ENCODE assay signal across 12 mouse cellular contexts in genomic region chr6:65651376-65651775, GRCm38 (mm10). TPM values are rescaled to one million over a fixed set of nuclear protein-coding genes. Genes with fewer than 3 reads are reported as not detected.
DNase-seq lines count a peak whose midpoint lies in the region; ATAC-seq and TF ChIP-seq lines count a peak whose summit lies in the region.
"Had no signal": no experiment of that assay in that cellular context is flagged by ENCODE, and none has a peak within 500 bp of the region (broad histone marks: within the 10 kb centered on the region; RNA-seq: fewer than 3 reads in every experiment).

No protein-coding gene starts in this region.

- no peak overlapping the region for H3K4me3 ChIP-seq in heart, postnatal 0 days (ENCODE audit: low read depth, low read length)
- no peak overlapping the region for H3K4me3 ChIP-seq in lung, postnatal 0 days (ENCODE audit: low read depth, low read length)
- H3K4me3 ChIP-seq: neural tube, embryonic 13.5 days had no signal

- TF ChIP-seq CTCF in heart, postnatal 0 days (IDR thresholded peaks at IDR 0.05; ENCODE audit: low read depth): peak; percentile 64
- peak; percentile 66 for TF ChIP-seq CTCF in lung, postnatal 0 days (IDR thresholded peaks at IDR 0.05)

- no peak overlapping the region for H3K27ac ChIP-seq in heart, postnatal 0 days (ENCODE audit: low read depth)
- no peak overlapping the region for H3K27ac ChIP-seq in lung, postnatal 0 days (ENCODE audit: low read length)
- H3K27ac ChIP-seq: neural tube, embryonic 13.5 days had no signal

- H3K9ac ChIP-seq in heart, postnatal 0 days (replicated peaks; ENCODE audit: low read depth, low read length): no peak overlapping the region
- H3K9ac ChIP-seq in lung, postnatal 0 days (replicated peaks; ENCODE audit: low read depth): no peak overlapping the region
- H3K9ac ChIP-seq: neural tube, embryonic 13.5 days had no signal

- ATAC-seq in heart, postnatal 0 days (ENCODE audit: insufficient read depth, low read depth): no peak
- no peak for ATAC-seq in lung, postnatal 0 days

- WGBS in heart, postnatal 0 days: 42% methylated on average over 4 of the region's 4 CpGs
- WGBS in lung, postnatal 0 days: 12% methylated on average over 4 of the region's 4 CpGs

- intact Hi-C loops in gastrocnemius, postnatal 36 days (cut with DNase I): loop anchor here (5.0 kb wide), 2 partner anchors 816 to 881 kb away; no protein-coding TSS in a partner anchor

- H3K4me1 ChIP-seq in heart, postnatal 0 days (ENCODE audit: control insufficient read depth, insufficient read depth): no peaks in the 10 kb centered on the region
- H3K4me1 ChIP-seq in lung, postnatal 0 days (ENCODE audit: insufficient read depth, low read depth, low read length): no peaks in the 10 kb centered on the region
- H3K4me1 ChIP-seq: neural tube, embryonic 13.5 days had no signal

- no peaks in the 10 kb centered on the region for H3K36me3 ChIP-seq in heart, postnatal 0 days (replicated peaks; ENCODE audit: control insufficient read depth, insufficient read depth, low read length)
- H3K36me3 ChIP-seq in lung, postnatal 0 days (ENCODE audit: insufficient read depth, low read length): no peaks in the 10 kb centered on the region
- H3K36me3 ChIP-seq: neural tube, embryonic 13.5 days had no signal

- TF ChIP-seq EP300 in heart, postnatal 0 days (IDR thresholded peaks at IDR 0.05; ENCODE audit: low read depth): no peak
- no peak for TF ChIP-seq EP300 in lung, postnatal 0 days (IDR thresholded peaks at IDR 0.05)

- H3K9me3 ChIP-seq in heart, postnatal 0 days (replicated peaks; ENCODE audit: control insufficient read depth, low read length): no peaks in the 10 kb centered on the region
- H3K9me3 ChIP-seq in lung, postnatal 0 days (ENCODE audit: low read length): no peaks in the 10 kb centered on the region
- H3K9me3 ChIP-seq: neural tube, embryonic 13.5 days had no signal

- H3K27me3 ChIP-seq in heart, postnatal 0 days (ENCODE audit: control insufficient read depth, insufficient read depth, low read length): no peaks in the 10 kb centered on the region
- H3K27me3 ChIP-seq in lung, postnatal 0 days (replicated peaks; ENCODE audit: insufficient read depth, low read length): no peaks in the 10 kb centered on the region
- H3K27me3 ChIP-seq: neural tube, embryonic 13.5 days had no signal

- DNase-seq in heart, postnatal 0 days (ENCODE audit: low spot score): peak; percentile 70
- no peak for DNase-seq in heart, postnatal 4 days
- DNase-seq in lung, postnatal 0 days (ENCODE audit: low spot score): peak; percentile 80
- no peak for DNase-seq in lung, postnatal 25 days (ENCODE audit: low spot score)
- peak; percentile 70 for DNase-seq in adipocyte (ENCODE audit: low spot score)
- DNase-seq in retina, postnatal 7 days (ENCODE audit: low read depth, low spot score): peak; percentile 29
- DNase-seq in gastrocnemius, postnatal 36 days: no peak
- DNase-seq in urinary bladder, postnatal 4 days (ENCODE audit: low spot score in 2 of 2): no peak
- DNase-seq: kidney, adult 18-20 months; lung, postnatal 36 days had no signal

- no peak overlapping the region for H3K4me2 ChIP-seq in heart, postnatal 0 days (ENCODE audit: low read depth, low read length)
- no peak overlapping the region for H3K4me2 ChIP-seq in lung, postnatal 0 days (replicated peaks; ENCODE audit: low read depth, low read length)
- H3K4me2 ChIP-seq: heart, embryonic 11.5 days; neural tube, embryonic 13.5 days had no signal

RNA-seq across cellular contexts. Expression of gene Ndnf, which starts 20.0 kb away (rescaled TPM):
- total RNA-seq in heart, postnatal 0 days (2014; rRNA removed; ENCODE audit: low replicate concordance): 4.2 and 33.5 TPM in 2 replicates
- polyA plus RNA-seq in heart, postnatal 0 days (2015; fragmentation: Nextera tagmentation; extraction: Ambion mirVana): 1.4 and 2.3 TPM in 2 replicates
- total RNA-seq in heart, postnatal 4 days (2021): 1 to 10 TPM; 5.0 to 6.4 TPM
- polyA plus RNA-seq in lung, postnatal 0 days (2015; fragmentation: Nextera tagmentation; extraction: Ambion mirVana): 33.7 and 61.1 TPM in 2 replicates
- total RNA-seq in gastrocnemius, postnatal 36 days (2021): under 1 TPM; 0.07 to 0.23 TPM

Comparison
In these comparisons a context has a peak if more than half of its experiments do, and no peak if none do; other contexts are left out.
1. DNase-seq: peak in heart, postnatal 0 days (single experiment), lung, postnatal 0 days (single experiment), adipocyte (single experiment) and retina, postnatal 7 days (single experiment); none in heart, postnatal 4 days (single experiment), lung, postnatal 25 days (single experiment), gastrocnemius, postnatal 36 days (0 of 2) and urinary bladder, postnatal 4 days (0 of 2).